Mouse (Mus musculus): ENCODE results near the gene Celsr1.

DNA sequence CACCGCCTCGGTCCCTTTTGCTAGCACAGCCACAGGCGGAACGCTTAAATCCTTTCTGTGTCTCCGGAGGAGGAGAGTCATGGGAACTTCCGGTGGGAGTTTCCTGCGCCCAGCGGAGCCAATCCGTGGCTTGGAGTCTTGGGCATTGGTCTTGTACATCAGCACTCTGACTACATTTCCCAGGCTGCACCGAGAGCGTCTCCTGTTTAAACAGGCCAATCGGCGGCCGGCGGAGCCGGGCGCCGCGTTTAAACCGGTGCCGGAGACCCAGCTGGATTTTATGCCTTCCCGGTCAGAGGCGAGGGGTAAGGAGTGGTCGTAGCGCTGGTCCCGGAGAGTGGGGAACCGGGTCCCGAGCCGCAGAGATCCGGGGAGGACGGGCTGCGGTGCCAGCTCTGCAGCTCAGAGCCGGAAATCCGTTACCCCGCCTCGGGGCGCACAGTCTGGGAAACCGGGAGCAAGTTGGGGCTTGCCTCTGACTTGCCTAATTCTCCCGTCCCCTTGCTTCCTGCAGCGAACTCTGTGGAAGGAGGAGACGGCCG lies 174.0 kb downstream of the Celsr1 start, which contains the start of gene Gtse1:
- no peak for TF ChIP-seq CTCF (IDR thresholded peaks at IDR 0.05; ENCODE audit: low read depth)
- no peak for TF ChIP-seq EP300 (optimal IDR thresholded peaks at IDR 0.05)

All from stomach, postnatal 0 days (tissue).